Mouse (Mus musculus): ENCODE data around the gene Meiob. TPM values are rescaled to one million over a fixed set of nuclear protein-coding genes. Genes with fewer than 3 reads are reported as not detected.

Meiob gene
- total and polyA plus RNA-seq, 3 experiments: 0.13 to 8.4 (median 1.9) TPM

DNA sequence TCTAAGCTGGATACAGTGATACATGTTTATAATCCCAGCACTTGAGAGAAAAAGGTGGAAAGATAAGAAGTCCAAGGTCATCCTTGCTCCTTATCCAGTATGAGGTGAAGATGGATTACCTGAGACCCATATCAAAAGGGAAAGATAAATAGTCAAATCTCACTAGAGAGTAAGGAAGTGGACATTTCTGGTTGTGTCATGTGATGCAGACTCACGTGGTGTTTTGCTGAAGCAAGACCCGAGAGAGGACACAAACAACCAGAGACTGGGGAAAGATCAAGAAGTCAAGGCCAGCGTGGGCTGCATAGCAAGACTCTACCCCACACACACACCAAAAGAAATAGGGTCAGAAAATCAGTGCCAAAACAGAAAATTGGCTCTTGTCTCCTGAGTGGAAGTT lies 7.1 kb upstream of the Meiob start:
- Histone ChIP-seq H3K27me3 (ENCODE audit: insufficient read depth, low read length) (peaks cover 26% of the 10 kb centered on the region), H3K36me3 (replicated peaks) (no peaks in the 10 kb centered on the region), H3K4me3 (ENCODE audit: low read depth, low read length) (no peak overlapping the region), H3K4me1 (ENCODE audit: insufficient read depth, low read depth, low read length) (peaks cover 3% of the 10 kb centered on the region; the same call in 1 of the 2 replicates), H3K9me3 (replicated peaks) (no peaks in the 10 kb centered on the region)
- ATAC-seq (ENCODE audit: extremely low read depth, insufficient number of reproducible peaks, low FRiP score, poor library complexity, severe bottlenecking) (no peak), DNase-seq (ENCODE audit: low spot score) (no peak)
- TF ChIP-seq TAL1 (conservative IDR thresholded peaks at IDR 0.05; ENCODE audit: low read depth, low read length): no peak
- no peak for TF ChIP-seq CTCF (IDR thresholded peaks at IDR 0.05; ENCODE audit: low read depth, low read length)
- no peak for TF ChIP-seq GATA2 (IDR thresholded peaks at IDR 0.05; ENCODE audit: borderline replicate concordance, low read depth, low read length)
- TF ChIP-seq POLR2AphosphoS5 (IDR thresholded peaks at IDR 0.05; ENCODE audit: insufficient replicate concordance, low read depth, low read length): no peak
- no peak for TF ChIP-seq GATA1 (IDR thresholded peaks at IDR 0.05; ENCODE audit: borderline replicate concordance, low read length)

DNA sequence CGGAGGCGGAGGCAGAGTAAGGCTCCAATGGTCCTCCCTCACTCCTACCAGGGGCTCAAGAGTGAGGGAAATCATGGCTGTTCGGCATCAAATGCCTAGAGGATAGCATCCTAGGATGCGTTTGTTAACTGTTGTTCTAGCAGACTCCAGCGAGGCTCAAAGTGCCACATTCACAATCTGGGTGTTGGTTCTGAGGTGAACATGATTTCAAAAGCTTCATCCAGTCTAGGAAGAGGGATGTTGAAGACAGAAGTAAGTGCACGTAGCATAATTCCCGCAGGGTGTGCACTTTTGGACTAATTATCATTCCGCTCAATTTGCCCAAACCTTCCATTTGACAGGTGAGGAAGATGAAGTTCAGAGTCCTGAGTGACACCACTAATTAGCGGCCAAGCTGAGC lies 5.9 kb upstream of the Meiob start:
- H3K36me3 ChIP-seq (replicated peaks): no peaks in the 10 kb centered on the region
- DNase-seq (ENCODE audit: low spot score) (no peak), ATAC-seq (ENCODE audit: extremely low read depth, insufficient number of reproducible peaks, low FRiP score, poor library complexity, severe bottlenecking) (no peak)
- H3K4me3 ChIP-seq (ENCODE audit: low read depth, low read length): no peak overlapping the region
- no peak for TF ChIP-seq GATA1 (IDR thresholded peaks at IDR 0.05; ENCODE audit: borderline replicate concordance, low read length)
- peaks cover 20% of the 10 kb centered on the region for H3K27me3 ChIP-seq (ENCODE audit: insufficient read depth, low read length)
- no peaks in the 10 kb centered on the region for H3K9me3 ChIP-seq (replicated peaks)
- H3K4me1 ChIP-seq (ENCODE audit: insufficient read depth, low read depth, low read length): peaks cover 3% of the 10 kb centered on the region; the same call in 1 of the 2 replicates

GRCm38 (mm10) chr17:24799476-24799875 lies 4.6 kb upstream of the Meiob start:
- DNase-seq (ENCODE audit: low spot score) (no peak), ATAC-seq (ENCODE audit: extremely low read depth, insufficient number of reproducible peaks, low FRiP score, poor library complexity, severe bottlenecking) (no peak)
- TF ChIP-seq GATA1 (IDR thresholded peaks at IDR 0.05; ENCODE audit: borderline replicate concordance, low read length) (no peak), TAL1 (conservative IDR thresholded peaks at IDR 0.05; ENCODE audit: low read depth, low read length) (no peak), POLR2AphosphoS5 (IDR thresholded peaks at IDR 0.05; ENCODE audit: insufficient replicate concordance, low read depth, low read length) (no peak), GATA2 (IDR thresholded peaks at IDR 0.05; ENCODE audit: borderline replicate concordance, low read depth, low read length) (no peak), CTCF (IDR thresholded peaks at IDR 0.05; ENCODE audit: low read depth, low read length) (no peak)
- Histone ChIP-seq H3K4me3 (ENCODE audit: low read depth, low read length) (no peak overlapping the region), H3K36me3 (replicated peaks) (no peaks in the 10 kb centered on the region), H3K27me3 (ENCODE audit: insufficient read depth, low read length) (peaks cover 14% of the 10 kb centered on the region; the same call in 1 of the 2 replicates), H3K4me1 (ENCODE audit: insufficient read depth, low read depth, low read length) (peaks cover 10% of the 10 kb centered on the region), H3K9me3 (replicated peaks) (no peaks in the 10 kb centered on the region)

DNA sequence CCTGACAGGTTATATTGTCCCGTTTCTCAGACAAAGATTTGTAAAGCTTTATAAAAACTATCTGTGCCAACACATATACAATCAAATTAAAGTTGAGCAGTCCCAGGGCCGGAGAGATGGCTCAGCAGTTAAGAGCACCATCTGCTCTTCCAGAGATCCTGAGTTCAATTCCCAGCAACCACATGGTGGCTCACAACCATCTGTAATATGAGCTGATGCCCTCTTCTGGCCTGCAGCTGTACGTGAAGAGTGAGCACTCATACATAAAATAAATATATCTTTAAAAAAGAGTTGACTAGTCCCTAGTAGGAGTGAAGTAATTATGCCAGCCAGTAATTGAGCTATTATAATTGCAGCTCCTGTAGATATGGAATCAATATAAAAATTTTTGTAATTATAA lies 3.6 kb upstream of the Meiob start:
- TF ChIP-seq GATA1 (IDR thresholded peaks at IDR 0.05; ENCODE audit: borderline replicate concordance, low read length) (no peak), GATA2 (IDR thresholded peaks at IDR 0.05; ENCODE audit: borderline replicate concordance, low read depth, low read length) (no peak), POLR2AphosphoS5 (IDR thresholded peaks at IDR 0.05; ENCODE audit: insufficient replicate concordance, low read depth, low read length) (no peak), TAL1 (conservative IDR thresholded peaks at IDR 0.05; ENCODE audit: low read depth, low read length) (no peak), CTCF (IDR thresholded peaks at IDR 0.05; ENCODE audit: low read depth, low read length) (no peak)
- no peaks in the 10 kb centered on the region for H3K36me3 ChIP-seq (replicated peaks)
- no peak for ATAC-seq (ENCODE audit: extremely low read depth, insufficient number of reproducible peaks, low FRiP score, poor library complexity, severe bottlenecking)
- H3K4me1 ChIP-seq (ENCODE audit: insufficient read depth, low read depth, low read length): peaks cover 15% of the 10 kb centered on the region
- H3K9me3 ChIP-seq (replicated peaks): no peaks in the 10 kb centered on the region
- no peak for DNase-seq (ENCODE audit: low spot score)
- H3K27me3 ChIP-seq (ENCODE audit: insufficient read depth, low read length): peaks cover 14% of the 10 kb centered on the region; the same call in 1 of the 2 replicates
- no peak overlapping the region for H3K4me3 ChIP-seq (ENCODE audit: low read depth, low read length)

DNA sequence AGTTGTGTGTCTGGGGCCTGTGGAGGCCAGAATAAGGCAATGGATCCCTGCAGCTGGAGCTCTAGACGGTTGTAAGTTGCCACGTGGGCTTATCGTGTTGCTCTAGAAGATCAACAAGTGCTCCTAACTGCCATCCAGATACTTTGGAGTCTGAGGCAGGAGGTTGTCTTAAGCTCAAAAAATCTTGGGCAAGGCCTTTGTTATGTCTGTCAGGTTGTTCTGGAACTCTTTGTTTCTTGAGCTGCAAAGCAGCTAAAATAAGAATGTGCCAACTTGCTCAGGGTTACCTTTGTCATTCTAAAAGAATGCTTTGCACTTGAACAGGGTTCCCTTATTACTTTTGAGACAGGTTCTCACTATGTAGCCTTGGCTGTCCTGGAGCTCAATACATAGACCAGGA lies 7.1 kb downstream of the Meiob start:
- ATAC-seq (ENCODE audit: extremely low read depth, insufficient number of reproducible peaks, low FRiP score, poor library complexity, severe bottlenecking) (no peak), DNase-seq (ENCODE audit: low spot score) (no peak)
- no peak for TF ChIP-seq CTCF (IDR thresholded peaks at IDR 0.05; ENCODE audit: low read depth, low read length)
- no peak for TF ChIP-seq GATA1 (IDR thresholded peaks at IDR 0.05; ENCODE audit: borderline replicate concordance, low read length)
- no peak for TF ChIP-seq POLR2AphosphoS5 (IDR thresholded peaks at IDR 0.05; ENCODE audit: insufficient replicate concordance, low read depth, low read length)
- TF ChIP-seq GATA2 (IDR thresholded peaks at IDR 0.05; ENCODE audit: borderline replicate concordance, low read depth, low read length): no peak
- no peak for TF ChIP-seq TAL1 (conservative IDR thresholded peaks at IDR 0.05; ENCODE audit: low read depth, low read length)
- no peak overlapping the region for H3K4me3 ChIP-seq (ENCODE audit: low read depth, low read length)
- 0 out of 2 replicates have a peak, but pooled peaks cover 6% of the 10 kb centered on the region for H3K27me3 ChIP-seq (ENCODE audit: insufficient read depth, low read length)
- no peaks in the 10 kb centered on the region for H3K9me3 ChIP-seq (replicated peaks)
- no peaks in the 10 kb centered on the region for H3K36me3 ChIP-seq (replicated peaks)
- H3K4me1 ChIP-seq (ENCODE audit: insufficient read depth, low read depth, low read length): no peaks in the 10 kb centered on the region

- Histone ChIP-seq H3K4me3 (ENCODE audit: low read depth, low read length) (no peak overlapping the region), H3K36me3 (replicated peaks) (no peaks in the 10 kb centered on the region), H3K4me1 (ENCODE audit: insufficient read depth, low read depth, low read length) (no peaks in the 10 kb centered on the region), H3K9me3 (replicated peaks) (no peaks in the 10 kb centered on the region), H3K27me3 (ENCODE audit: insufficient read depth, low read length) (0 out of 2 replicates have a peak, but pooled peaks cover 6% of the 10 kb centered on the region)
- no peak for ATAC-seq (ENCODE audit: extremely low read depth, insufficient number of reproducible peaks, low FRiP score, poor library complexity, severe bottlenecking)
- DNase-seq (ENCODE audit: low spot score): no peak
- TF ChIP-seq CTCF (IDR thresholded peaks at IDR 0.05; ENCODE audit: low read depth, low read length) (no peak), POLR2AphosphoS5 (IDR thresholded peaks at IDR 0.05; ENCODE audit: insufficient replicate concordance, low read depth, low read length) (no peak), GATA1 (IDR thresholded peaks at IDR 0.05; ENCODE audit: borderline replicate concordance, low read length) (no peak), GATA2 (IDR thresholded peaks at IDR 0.05; ENCODE audit: borderline replicate concordance, low read depth, low read length) (no peak), TAL1 (conservative IDR thresholded peaks at IDR 0.05; ENCODE audit: low read depth, low read length) (no peak)
These were observed 8.1 kb downstream of the Meiob start for GRCm38 (mm10) chr17:24812215-24812614.
